Mouse (Mus musculus) frontal cortex, adult 2 months (tissue): ENCODE measurements around the gene Zscan4c. TPM values are rescaled to one million over a fixed set of nuclear protein-coding genes. Genes with fewer than 3 reads are reported as not detected.
"Not testable (repeated sequence)": the region's sequence is repeated elsewhere in the genome, so short reads cannot be mapped to it uniquely, and the experiment has no call there.

Experiments used
- DNase-seq, 2 experiments: peaks; one replicate each; pipeline ENCODE4 v3.0.0; 2022; ENCODE audit warnings: low spot score in 1 of 2; ENCODE audit errors: extremely low spot score in 1 of 2
- polyA plus RNA-seq: library from polyadenylated mRNA; depleted of rRNA; stranded (reverse); fragments of >200 nt; gene quantifications from 2 replicates; pipeline ENCODE4 v1.2.3, GENCODE M21; 2012; rRNA removed

The Zscan4c gene
- polyA plus RNA-seq = not detected in 2 replicates

DNA sequence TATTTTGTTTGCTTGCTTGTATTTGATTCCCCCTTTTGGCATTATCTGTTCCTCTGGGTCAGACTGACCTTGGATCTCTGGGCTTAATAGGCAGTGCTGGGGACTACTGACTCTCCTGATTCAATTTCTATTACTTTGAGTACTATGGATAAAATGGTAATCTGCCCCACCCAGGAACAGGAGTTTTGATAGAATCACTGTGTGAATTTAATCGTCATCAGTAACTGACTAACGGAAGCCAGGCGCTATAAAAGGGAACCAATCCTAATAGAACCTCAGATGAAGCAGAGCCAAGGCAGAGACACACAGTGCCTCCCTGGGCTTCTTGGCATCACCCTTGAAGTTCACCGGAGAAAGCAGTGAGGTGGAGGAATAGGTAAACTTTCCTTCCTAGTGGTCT lies at the start of gene Zscan4c:
TSS of gene Zscan4c (plus strand) at position 301 of the 400 bp plus-strand sequence.
- not testable (repeated sequence) for DNase-seq

Other genes with a start within 250 kb of the Zscan4c start
- gene Zscan4b, start 100.7 kb upstream of the Zscan4c start, polyA plus RNA-seq = not detected in 2 replicates
- not detected in 2 replicates for gene Zscan4-ps1, start 63.9 kb downstream of the Zscan4c start, polyA plus RNA-seq
- not detected in 2 replicates for gene Zscan4d, start 160.4 kb downstream of the Zscan4c start, polyA plus RNA-seq